Mouse (Mus musculus) forebrain, embryonic 14.5 days (tissue): ENCODE data around the gene Hsd11b1. TPM values are rescaled to one million over a fixed set of nuclear protein-coding genes. Genes with fewer than 3 reads are reported as not detected.

ENCODE experiments used
- ATAC-seq: fragments of 200-750 bp; cut with Nextera tagmentation; 2 replicates; pipeline ENCODE4 v1.8.0; 2017; ENCODE audit warnings: mild to moderate bottlenecking, moderate library complexity
- DNase-seq: peaks from one replicate; pipeline ENCODE4 v3.0.0-alpha.2; 2015; ENCODE audit warnings: low spot score
- H3K27ac ChIP-seq: fragments of 300-500 bp; sonication (generic); 2 replicates; pipeline ENCODE4 v1.5.1; 2014; ENCODE audit warnings: low read depth, mild to moderate bottlenecking, control low read depth, low read length, moderate library complexity
- H3K27me3 ChIP-seq: fragments of 300-500 bp; sonication (generic); replicated peaks from 2 replicates; pipeline ENCODE4 v1.6.1; 2014; ENCODE audit warnings: low read length, control low read depth, mixed read lengths; ENCODE audit not compliant: control insufficient read depth, insufficient read depth
- H3K36me3 ChIP-seq: fragments of 300-500 bp; sonication (generic); 2 replicates; pipeline ENCODE4 v1.6.1; 2014; ENCODE audit warnings: low read length, control low read depth; ENCODE audit not compliant: control insufficient read depth, insufficient read depth
- H3K4me1 ChIP-seq: fragments of 300-500 bp; sonication (generic); 2 replicates; pipeline ENCODE4 v1.6.1; 2014; ENCODE audit warnings: antibody characterized with exemption, low read length, control low read depth; ENCODE audit not compliant: control insufficient read depth, insufficient read depth
- H3K4me2 ChIP-seq: fragments of 300-500 bp; sonication (generic); 2 replicates; pipeline ENCODE4 v1.6.1; 2014; ENCODE audit warnings: mild to moderate bottlenecking, control low read depth, low read length
- H3K4me3 ChIP-seq: fragments of 300-500 bp; sonication (generic); 2 replicates; pipeline ENCODE4 v1.5.1; 2014; ENCODE audit warnings: low read depth, low read length, control low read depth
- H3K9ac ChIP-seq: fragments of 300-500 bp; sonication (generic); 2 replicates; pipeline ENCODE4 v1.6.1; 2014; ENCODE audit warnings: mild to moderate bottlenecking, low read length, control low read depth, moderate library complexity
- H3K9me3 ChIP-seq: fragments of 300-500 bp; sonication (generic); replicated peaks from 2 replicates; pipeline ENCODE4 v1.6.1; 2016; ENCODE audit warnings: low read length, control low read depth, mixed read lengths; ENCODE audit not compliant: control insufficient read depth
- WGBS: fragments of 180-500 bp; shearing (Covaris S2); extraction: QIAGEN DNeasy Blood & Tissue Kit; methylation state at CpG from one replicate; pipeline ENCODE4 v1.1.7; 2014; 5-methylcytosine and 5-hydroxymethylcytosine counted together
- polyA plus RNA-seq: library from polyadenylated mRNA; unstranded; fragments of >200 nt; fragmentation: Nextera tagmentation; extraction: Ambion mirVana; gene quantifications from 2 replicates; pipeline ENCODE4 v1.2.1, GENCODE M21; 2014

Gene Hsd11b1
- polyA plus RNA-seq, 1 experiment from 2014 or later = 0.47 TPM

- H3K4me3 ChIP-seq = no peak overlapping the region
- no peak overlapping the region for H3K27ac ChIP-seq
- no peak for ATAC-seq
- H3K4me2 ChIP-seq = no peak overlapping the region
- no peak overlapping the region for H3K9ac ChIP-seq
- no peaks in the 10 kb centered on the region for H3K36me3 ChIP-seq
- DNase-seq = no peak
- no peaks in the 10 kb centered on the region for H3K4me1 ChIP-seq
- no peaks in the 10 kb centered on the region for H3K9me3 ChIP-seq
- no peaks in the 10 kb centered on the region for H3K27me3 ChIP-seq
- WGBS = 68% methylated on average over 3 of the region's 3 CpGs
Observed at GRCm38 (mm10) chr1:193194416-193195140, 69.3 kb downstream of the Hsd11b1 start.

GRCm38 (mm10) chr1:193191675-193192283 lies 72.1 kb downstream of the Hsd11b1 start:
- H3K4me3 ChIP-seq = no peak overlapping the region
- peaks cover 4% of the 10 kb centered on the region; the same call in 1 of the 2 replicates for H3K4me1 ChIP-seq
- H3K9ac ChIP-seq = no peak overlapping the region
- WGBS = 91% methylated on average over 7 of the region's 7 CpGs
- no peaks in the 10 kb centered on the region for H3K9me3 ChIP-seq
- no peak overlapping the region for H3K4me2 ChIP-seq
- no peak for ATAC-seq
- no peaks in the 10 kb centered on the region for H3K27me3 ChIP-seq
- H3K27ac ChIP-seq = no peak overlapping the region
- no peak for DNase-seq
- no peaks in the 10 kb centered on the region for H3K36me3 ChIP-seq

- 63% methylated on average over 3 of the region's 3 CpGs for WGBS
- H3K4me1 ChIP-seq = peaks cover 4% of the 10 kb centered on the region; the same call in 1 of the 2 replicates
- H3K27ac ChIP-seq = peak overlapping the region; percentile 50
- H3K9me3 ChIP-seq = no peaks in the 10 kb centered on the region
- no peaks in the 10 kb centered on the region for H3K27me3 ChIP-seq
- no peaks in the 10 kb centered on the region for H3K36me3 ChIP-seq
- no peak overlapping the region for H3K9ac ChIP-seq
- DNase-seq (no peak), ATAC-seq (0 out of 2 replicates have a peak, but pooled peaks have one; percentile 6)
- H3K4me3 ChIP-seq = no peak overlapping the region
- H3K4me2 ChIP-seq = no peak overlapping the region
Observed at GRCm38 (mm10) chr1:193189771-193190170, 74.1 kb downstream of the Hsd11b1 start.

GRCm38 (mm10) chr1:193189151-193189621 lies 74.7 kb downstream of the Hsd11b1 start:
- ATAC-seq = peak; percentile 97
- Histone ChIP-seq H3K4me2 (no peak overlapping the region), H3K4me3 (no peak overlapping the region), H3K36me3 (no peaks in the 10 kb centered on the region), H3K4me1 (peaks cover 4% of the 10 kb centered on the region; the same call in 1 of the 2 replicates), H3K27ac (peak overlapping the region; percentile 50), H3K27me3 (no peaks in the 10 kb centered on the region), H3K9ac (no peak overlapping the region), H3K9me3 (no peaks in the 10 kb centered on the region)
- WGBS = 8% methylated on average over 9 of the region's 9 CpGs
- DNase-seq = peak; percentile 75

- Histone ChIP-seq H3K9ac (no peak overlapping the region), H3K36me3 (no peaks in the 10 kb centered on the region), H3K9me3 (no peaks in the 10 kb centered on the region), H3K4me3 (no peak overlapping the region), H3K4me2 (no peak overlapping the region), H3K27ac (no peak overlapping the region), H3K4me1 (peaks cover 4% of the 10 kb centered on the region; the same call in 1 of the 2 replicates), H3K27me3 (no peaks in the 10 kb centered on the region)
- 89% methylated on average over 6 of the region's 6 CpGs for WGBS
- DNase-seq (no peak), ATAC-seq (no peak)
Observed at GRCm38 (mm10) chr1:193188257-193188656, 75.6 kb downstream of the Hsd11b1 start.

GRCm38 (mm10) chr1:193181104-193181503 lies 82.8 kb downstream of the Hsd11b1 start:
- Histone ChIP-seq H3K9me3 (no peaks in the 10 kb centered on the region), H3K27me3 (no peaks in the 10 kb centered on the region), H3K9ac (no peak overlapping the region), H3K4me2 (no peak overlapping the region), H3K36me3 (no peaks in the 10 kb centered on the region), H3K4me1 (no peaks in the 10 kb centered on the region), H3K4me3 (no peak overlapping the region), H3K27ac (no peak overlapping the region)
- ATAC-seq = no peak
- no peak for DNase-seq
- WGBS = 89% methylated on average over 3 of the region's 3 CpGs

- Histone ChIP-seq H3K4me3 (peak overlapping the region; percentile 74), H3K4me1 (peaks cover 18% of the 10 kb centered on the region), H3K36me3 (no peaks in the 10 kb centered on the region), H3K9ac (peak overlapping the region; percentile 87), H3K27me3 (no peaks in the 10 kb centered on the region), H3K9me3 (no peaks in the 10 kb centered on the region), H3K4me2 (peak overlapping the region; percentile 73), H3K27ac (no peak overlapping the region)
- WGBS = 94% methylated on average over 13 of the region's 13 CpGs
- no peak for DNase-seq
- ATAC-seq = no peak
Observed at GRCm38 (mm10) chr1:193174143-193174733, 89.6 kb downstream of the Hsd11b1 start.

GRCm38 (mm10) chr1:193173810-193174129 lies 90.1 kb downstream of the Hsd11b1 start:
- Histone ChIP-seq H3K9me3 (no peaks in the 10 kb centered on the region), H3K4me3 (peak overlapping the region; percentile 74), H3K9ac (peak overlapping the region; percentile 87), H3K36me3 (no peaks in the 10 kb centered on the region), H3K27ac (peak overlapping the region; percentile 80), H3K27me3 (no peaks in the 10 kb centered on the region), H3K4me2 (peak overlapping the region; percentile 73), H3K4me1 (peaks cover 18% of the 10 kb centered on the region)
- DNase-seq (no peak), ATAC-seq (no peak)
- WGBS = 20% methylated on average over 9 of the region's 9 CpGs
